Mouse (Mus musculus) cortical plate, adult 2 months (tissue): ENCODE results near the gene Cobl. TPM values are rescaled to one million over a fixed set of nuclear protein-coding genes. Genes with fewer than 3 reads are reported as not detected.

ENCODE experiments used
- H3K27ac ChIP-seq: fragments of 200-500 bp; 2 replicates; pipeline ENCODE4 v1.5.1; 2012; ENCODE audit warnings: low read length, control low read depth, inconsistent platforms; ENCODE audit not compliant: insufficient read depth
- H3K4me1 ChIP-seq: fragments of 200-500 bp; 2 replicates; pipeline ENCODE4 v1.6.1; 2011; ENCODE audit warnings: low read length; ENCODE audit not compliant: control insufficient read depth, insufficient read depth
- H3K4me3 ChIP-seq: fragments of 200-500 bp; 2 replicates; pipeline ENCODE4 v1.5.1; 2011; ENCODE audit warnings: mild to moderate bottlenecking, low read length, control low read depth; ENCODE audit not compliant: insufficient read depth
- CTCF ChIP-seq: fragments of 200-500 bp; IDR thresholded peaks from 2 replicates; pipeline ENCODE4 v1.5.1; 2011; ENCODE audit warnings: mild to moderate bottlenecking, control low read depth, low read length; ENCODE audit not compliant: insufficient read depth; ENCODE audit errors: extremely low read depth
- POLR2A ChIP-seq: fragments of 200-500 bp; IDR thresholded peaks from 2 replicates; pipeline ENCODE4 v1.6.1; 2011; ENCODE audit warnings: mild to moderate bottlenecking, low read length, control low read depth; ENCODE audit not compliant: insufficient read depth; ENCODE audit errors: extremely low read depth
- polyA plus RNA-seq: library from polyadenylated mRNA; depleted of rRNA; stranded (reverse); fragments of >200 nt; gene quantifications from 2 replicates; pipeline ENCODE4 v1.2.3, GENCODE M21; 2012

Gene Cobl
- polyA plus RNA-seq, 1 experiment: 51.6 TPM

- no peak overlapping the region for H3K27ac ChIP-seq
- H3K4me3 ChIP-seq: no peak overlapping the region
- H3K4me1 ChIP-seq: peaks cover 5% of the 10 kb centered on the region
- TF ChIP-seq CTCF: no peak
- no peak for TF ChIP-seq POLR2A
Observed at GRCm38 (mm10) chr11:12468661-12469060, 3.9 kb upstream of the Cobl start.

GRCm38 (mm10) chr11:12467836-12468235 is 3.1 kb upstream of the Cobl start:
- Histone ChIP-seq H3K4me3 (no peak overlapping the region), H3K27ac (no peak overlapping the region), H3K4me1 (peaks cover 5% of the 10 kb centered on the region)
- TF ChIP-seq POLR2A (no peak), CTCF (no peak)

GRCm38 (mm10) chr11:12467217-12467616 is 2.5 kb upstream of the Cobl start:
- TF ChIP-seq POLR2A: no peak
- Histone ChIP-seq H3K27ac (no peak overlapping the region), H3K4me1 (peaks cover 5% of the 10 kb centered on the region), H3K4me3 (no peak overlapping the region)

- H3K27ac ChIP-seq: no peak overlapping the region
- TF ChIP-seq CTCF: no peak
- no peak for TF ChIP-seq POLR2A
- no peak overlapping the region for H3K4me3 ChIP-seq
- H3K4me1 ChIP-seq: peaks cover 5% of the 10 kb centered on the region
Observed at GRCm38 (mm10) chr11:12466606-12467005, 1.8 kb upstream of the Cobl start.

- H3K27ac ChIP-seq: peak overlapping the region; percentile 23; the same call in 1 of the 2 replicates
- peaks cover 5% of the 10 kb centered on the region for H3K4me1 ChIP-seq
- no peak for TF ChIP-seq CTCF
- no peak for TF ChIP-seq POLR2A
- H3K4me3 ChIP-seq: peak overlapping the region; percentile 76
Observed at GRCm38 (mm10) chr11:12465229-12465628, 469 bp upstream of the Cobl start.

- peak overlapping the region; percentile 18 for H3K27ac ChIP-seq
- H3K4me3 ChIP-seq: peak overlapping the region; percentile 76
- TF ChIP-seq POLR2A (no peak), CTCF (no peak)
- peaks cover 10% of the 10 kb centered on the region for H3K4me1 ChIP-seq
Observed at GRCm38 (mm10) chr11:12463615-12464170, 1.1 kb downstream of the Cobl start.

- no peak overlapping the region for H3K4me3 ChIP-seq
- no peak for TF ChIP-seq CTCF
- peaks cover 8% of the 10 kb centered on the region for H3K4me1 ChIP-seq
- no peak overlapping the region for H3K27ac ChIP-seq
Observed at GRCm38 (mm10) chr11:12459781-12460581, 4.8 kb downstream of the Cobl start.

GRCm38 (mm10) chr11:12458814-12459213 is 5.9 kb downstream of the Cobl start:
- no peak overlapping the region for H3K4me3 ChIP-seq
- H3K27ac ChIP-seq: no peak overlapping the region
- TF ChIP-seq CTCF: no peak
- no peak for TF ChIP-seq POLR2A
- H3K4me1 ChIP-seq: peaks cover 8% of the 10 kb centered on the region

GRCm38 (mm10) chr11:12458392-12458791 is 6.4 kb downstream of the Cobl start:
- TF ChIP-seq CTCF (no peak), POLR2A (no peak)
- Histone ChIP-seq H3K27ac (no peak overlapping the region), H3K4me1 (peaks cover 8% of the 10 kb centered on the region), H3K4me3 (no peak overlapping the region)

- TF ChIP-seq POLR2A: no peak
- TF ChIP-seq CTCF: no peak
- no peak overlapping the region for H3K4me3 ChIP-seq
- no peaks in the 10 kb centered on the region; the same call in 1 of the 2 replicates for H3K4me1 ChIP-seq
- H3K27ac ChIP-seq: no peak overlapping the region
Observed at GRCm38 (mm10) chr11:12448101-12448500, 16.7 kb downstream of the Cobl start.
